ENCODE assay signal across 9 mouse cellular contexts in the genomic region with DNA sequence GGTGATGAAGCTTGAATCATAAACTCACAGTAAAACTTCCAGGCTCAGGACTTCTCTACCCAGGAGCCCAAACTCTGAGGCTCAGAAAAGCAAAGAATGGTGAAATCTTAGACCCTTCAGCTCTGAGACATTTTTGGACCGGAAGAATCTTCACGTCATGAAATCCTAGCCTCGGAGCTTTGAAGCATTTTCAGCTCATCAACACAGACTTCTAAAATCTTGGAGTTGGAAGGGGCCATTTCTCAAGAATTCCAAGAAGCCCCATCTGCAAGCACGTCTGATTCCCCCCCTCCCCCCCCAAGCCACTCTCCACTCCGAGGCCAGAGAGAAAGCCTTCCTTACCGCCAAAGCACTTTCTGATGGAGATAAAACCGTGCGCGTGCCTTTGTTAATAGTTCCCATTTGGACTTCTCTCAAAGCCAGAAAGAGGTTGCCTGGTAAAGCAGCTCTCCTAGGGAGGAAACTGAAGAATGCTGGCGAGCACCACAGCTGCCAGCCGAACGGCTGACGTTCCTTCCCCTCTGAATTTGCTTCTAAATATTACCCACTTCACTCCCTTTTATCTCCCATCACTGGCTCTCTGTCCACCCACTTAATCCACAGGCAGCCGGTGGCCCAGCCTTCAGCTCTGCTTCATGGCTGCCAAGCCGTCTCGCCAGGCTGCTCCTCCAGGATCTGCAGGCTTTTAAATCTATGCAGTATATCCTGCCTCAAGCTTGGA. TPM values are rescaled to one million over a fixed set of nuclear protein-coding genes. Genes with fewer than 3 reads are reported as not detected.
A peak's percentile ranks its signal among the peaks of the same experiment; 100 is the strongest.
DNase-seq lines count a peak whose midpoint lies in the region; ATAC-seq and TF ChIP-seq lines count a peak whose summit lies in the region.
"Had no signal": no experiment of that assay in that cellular context is flagged by ENCODE, and none has a peak within 500 bp of the region (broad histone marks: within the 10 kb centered on the region; RNA-seq: fewer than 3 reads in every experiment).

No protein-coding gene starts in this region.

- ATAC-seq in lung, postnatal 0 days: peak; percentile 62
- ATAC-seq in heart, embryonic 11.5 days (replicated peaks; ENCODE audit: insufficient number of reproducible peaks, low FRiP score, low TSS enrichment): no peak
- no peak for ATAC-seq in stomach, embryonic 15.5 days (ENCODE audit: insufficient read depth, low FRiP score, low read depth)
- no peak for ATAC-seq in granulocyte monocyte progenitor cell, adult 5-6 weeks (replicated peaks; ENCODE audit: poor library complexity, severe bottlenecking)

- TF ChIP-seq CTCF in lung, postnatal 0 days (IDR thresholded peaks at IDR 0.05): no peak

- H3K4me2 ChIP-seq in lung, postnatal 0 days (replicated peaks; ENCODE audit: low read depth, low read length): no peak overlapping the region; the same call in 1 of the 2 replicates
- H3K4me2 ChIP-seq in heart, embryonic 11.5 days: peak overlapping the region; percentile 33
- peak overlapping the region; percentile 21; the same call in 1 of the 2 replicates for H3K4me2 ChIP-seq in stomach, embryonic 15.5 days
- H3K4me2 ChIP-seq: liver, embryonic 15.5 days had no signal

- H3K9ac ChIP-seq in lung, postnatal 0 days (replicated peaks; ENCODE audit: low read depth): no peak overlapping the region
- H3K9ac ChIP-seq in heart, embryonic 11.5 days (ENCODE audit: low read depth, low read length): no peak overlapping the region
- H3K9ac ChIP-seq in stomach, embryonic 15.5 days: no peak overlapping the region
- H3K9ac ChIP-seq: liver, embryonic 15.5 days had no signal

- peak overlapping the region; percentile 65 for H3K27ac ChIP-seq in lung, postnatal 0 days (ENCODE audit: low read length)
- no peak overlapping the region for H3K27ac ChIP-seq in heart, embryonic 11.5 days (ENCODE audit: low read depth, low read length)
- peak overlapping the region; percentile 26; the same call in 1 of the 2 replicates for H3K27ac ChIP-seq in stomach, embryonic 15.5 days
- H3K27ac ChIP-seq: liver, embryonic 15.5 days had no signal

- DNase-seq in lung, postnatal 0 days (ENCODE audit: low spot score): peak; percentile 74
- DNase-seq in lung, postnatal 14 days: no peak
- DNase-seq in left cerebral cortex, postnatal 36 days (ENCODE audit: low spot score in 2 of 2): peak; percentile 66
- DNase-seq in thymus, postnatal 14 days: no peak
- no peak for DNase-seq in kidney, postnatal 10 days

- no peak overlapping the region for H3K4me3 ChIP-seq in lung, postnatal 0 days (ENCODE audit: low read depth, low read length)
- H3K4me3 ChIP-seq in heart, embryonic 11.5 days (ENCODE audit: low read depth, low read length): no peak overlapping the region
- H3K4me3 ChIP-seq in stomach, embryonic 15.5 days (replicated peaks): no peak overlapping the region
- H3K4me3 ChIP-seq: liver, embryonic 15.5 days had no signal

- no peaks in the 10 kb centered on the region for H3K36me3 ChIP-seq in lung, postnatal 0 days (ENCODE audit: insufficient read depth, low read length)
- H3K36me3 ChIP-seq in heart, embryonic 11.5 days (ENCODE audit: control insufficient read depth, insufficient read depth, low read length): no peaks in the 10 kb centered on the region
- H3K36me3 ChIP-seq in stomach, embryonic 15.5 days: no peaks in the 10 kb centered on the region
- H3K36me3 ChIP-seq: liver, embryonic 15.5 days had no signal

- WGBS in lung, postnatal 0 days: 20% methylated on average over 16 of the region's 16 CpGs
- WGBS in heart, embryonic 11.5 days (ENCODE audit: insufficient replicate concordance): 24% methylated on average over 16 of the region's 16 CpGs
- WGBS in stomach, embryonic 15.5 days: 30% methylated on average over 16 of the region's 16 CpGs

- no peaks in the 10 kb centered on the region for H3K9me3 ChIP-seq in lung, postnatal 0 days (ENCODE audit: low read length)
- no peaks in the 10 kb centered on the region for H3K9me3 ChIP-seq in heart, embryonic 11.5 days (replicated peaks; ENCODE audit: control insufficient read depth, low read length)
- no peaks in the 10 kb centered on the region for H3K9me3 ChIP-seq in stomach, embryonic 15.5 days
- H3K9me3 ChIP-seq: liver, embryonic 15.5 days had no signal

- intact Hi-C loops in left cerebral cortex, postnatal 36 days (cut with DNase I): no loop called here

- no peak for TF ChIP-seq EP300 in lung, postnatal 0 days (IDR thresholded peaks at IDR 0.05)

- H3K4me1 ChIP-seq in lung, postnatal 0 days (ENCODE audit: insufficient read depth, low read depth, low read length): no peaks in the 10 kb centered on the region
- H3K4me1 ChIP-seq in heart, embryonic 11.5 days (ENCODE audit: control insufficient read depth, insufficient read depth, low read length): peaks cover 10% of the 10 kb centered on the region
- no peaks in the 10 kb centered on the region for H3K4me1 ChIP-seq in stomach, embryonic 15.5 days
- H3K4me1 ChIP-seq: liver, embryonic 15.5 days had no signal

- H3K27me3 ChIP-seq in lung, postnatal 0 days (replicated peaks; ENCODE audit: insufficient read depth, low read length): no peaks in the 10 kb centered on the region
- peaks cover 74% of the 10 kb centered on the region for H3K27me3 ChIP-seq in heart, embryonic 11.5 days (ENCODE audit: control insufficient read depth, insufficient read depth, low read length)
- H3K27me3 ChIP-seq in stomach, embryonic 15.5 days (replicated peaks): 0 out of 2 replicates have a peak, but pooled peaks cover 3% of the 10 kb centered on the region

RNA-seq across cellular contexts. Expression of a gene that starts 9.6 kb away (rescaled TPM):
- polyA plus RNA-seq in lung, postnatal 0 days (2015; fragmentation: Nextera tagmentation; extraction: Ambion mirVana): 2.4 and 3.4 TPM in 2 replicates
- 1.5 and 1.7 TPM in 2 replicates for polyA plus RNA-seq in heart, embryonic 11.5 days (2014; fragmentation: Nextera tagmentation; extraction: Ambion mirVana)
- 1 to 10 TPM; 4.4 to 4.9 TPM for total RNA-seq in left cerebral cortex, postnatal 36 days (2021)
- 0.64 and 0.86 TPM in 2 replicates for polyA plus RNA-seq in stomach, embryonic 15.5 days (2015; fragmentation: Nextera tagmentation; extraction: Ambion mirVana)
- total RNA-seq in granulocyte monocyte progenitor cell, adult 5-6 weeks (2014; fragmentation: Nextera tagmentation): not detected in 2 replicates
- total RNA-seq in granulocyte monocyte progenitor cell, adult 5-6 weeks (2017): not detected in 2 replicates

Comparison
In these comparisons a context has a peak if more than half of its experiments do, and no peak if none do; other contexts are left out.
1. DNase-seq: peak in lung, postnatal 0 days (single experiment) and left cerebral cortex, postnatal 36 days (2 of 2); none in lung, postnatal 14 days (single experiment), thymus, postnatal 14 days (single experiment) and kidney, postnatal 10 days (single experiment).